Mouse (Mus musculus): ENCODE measurements around the gene Gnai2.

The Gnai2 gene

GRCm38 (mm10) chr9:107658096-107658495, 22.9 kb upstream of the Gnai2 start:
- no peak for DNase-seq (ENCODE audit: low spot score)

GRCm38 (mm10) chr9:107657144-107657543, 22.0 kb upstream of the Gnai2 start:
- no peak for DNase-seq (ENCODE audit: low spot score)

GRCm38 (mm10) chr9:107654585-107654984, 19.4 kb upstream of the Gnai2 start:
- no peak for DNase-seq (ENCODE audit: low spot score)

- no peak for DNase-seq (ENCODE audit: low spot score)
Measured at GRCm38 (mm10) chr9:107653474-107653873, 18.3 kb upstream of the Gnai2 start.

- no peak for DNase-seq (ENCODE audit: low spot score)
Measured at GRCm38 (mm10) chr9:107650708-107651481, 15.7 kb upstream of the Gnai2 start.

- DNase-seq (ENCODE audit: low spot score) = no peak
Measured at GRCm38 (mm10) chr9:107650225-107650624, 15.1 kb upstream of the Gnai2 start.

GRCm38 (mm10) chr9:107648767-107649166, 13.6 kb upstream of the Gnai2 start:
- no peak for DNase-seq (ENCODE audit: low spot score)

- no peak for DNase-seq (ENCODE audit: low spot score)
Measured at GRCm38 (mm10) chr9:107646975-107647374, 11.8 kb upstream of the Gnai2 start.

GRCm38 (mm10) chr9:107645577-107645976, 10.4 kb upstream of the Gnai2 start:
- no peak for DNase-seq (ENCODE audit: low spot score)

GRCm38 (mm10) chr9:107645153-107645510, 10.0 kb upstream of the Gnai2 start:
- no peak for DNase-seq (ENCODE audit: low spot score)

- DNase-seq (ENCODE audit: low spot score) = peak; percentile 88
Measured at GRCm38 (mm10) chr9:107644495-107645152, 9.5 kb upstream of the Gnai2 start.

GRCm38 (mm10) chr9:107643544-107644214, 8.5 kb upstream of the Gnai2 start:
- DNase-seq (ENCODE audit: low spot score) = no peak

- no peak for DNase-seq (ENCODE audit: low spot score)
Measured at GRCm38 (mm10) chr9:107641666-107642065, 6.5 kb upstream of the Gnai2 start.

- no peak for DNase-seq (ENCODE audit: low spot score)
Measured at GRCm38 (mm10) chr9:107640257-107640772, 5.1 kb upstream of the Gnai2 start.

- no peak for DNase-seq (ENCODE audit: low spot score)
Measured at GRCm38 (mm10) chr9:107637070-107637469, 1.9 kb upstream of the Gnai2 start.

GRCm38 (mm10) chr9:107634406-107635278, 525 bp downstream of the Gnai2 start:
- DNase-seq (ENCODE audit: low spot score) = no peak

GRCm38 (mm10) chr9:107633661-107634405, 1.3 kb downstream of the Gnai2 start:
- DNase-seq (ENCODE audit: low spot score) = no peak

- DNase-seq (ENCODE audit: low spot score) = no peak
Measured at GRCm38 (mm10) chr9:107633091-107633660, 2.0 kb downstream of the Gnai2 start.

GRCm38 (mm10) chr9:107632478-107632877, 2.7 kb downstream of the Gnai2 start:
- no peak for DNase-seq (ENCODE audit: low spot score)

- DNase-seq (ENCODE audit: low spot score) = no peak
Measured at GRCm38 (mm10) chr9:107631861-107632260, 3.3 kb downstream of the Gnai2 start.

- no peak for DNase-seq (ENCODE audit: low spot score)
Measured at GRCm38 (mm10) chr9:107631311-107631826, 3.8 kb downstream of the Gnai2 start.

Data from ovary, postnatal 10 days (tissue).